Mouse (Mus musculus) liver, adult 2 months (tissue): ENCODE data around the gene H6pd.

Experiments used
- CTCF ChIP-seq: fragments of 200-500 bp; IDR thresholded peaks from 2 replicates; pipeline ENCODE4 v1.5.1; 2011; ENCODE audit warnings: low read depth, low read length, control low read depth
- POLR2A ChIP-seq: fragments of 200-500 bp; IDR thresholded peaks from 2 replicates; pipeline ENCODE4 v1.6.1; 2011; ENCODE audit warnings: low read length, control low read depth; ENCODE audit not compliant: insufficient read depth; ENCODE audit errors: extremely low read depth

- no peak for TF ChIP-seq POLR2A
- no peak for TF ChIP-seq CTCF
These were observed 56.6 kb downstream of the H6pd start for GRCm38 (mm10) chr4:149952201-149952600.
